Mouse (Mus musculus): ENCODE measurements around the gene Tcf15.

DNA sequence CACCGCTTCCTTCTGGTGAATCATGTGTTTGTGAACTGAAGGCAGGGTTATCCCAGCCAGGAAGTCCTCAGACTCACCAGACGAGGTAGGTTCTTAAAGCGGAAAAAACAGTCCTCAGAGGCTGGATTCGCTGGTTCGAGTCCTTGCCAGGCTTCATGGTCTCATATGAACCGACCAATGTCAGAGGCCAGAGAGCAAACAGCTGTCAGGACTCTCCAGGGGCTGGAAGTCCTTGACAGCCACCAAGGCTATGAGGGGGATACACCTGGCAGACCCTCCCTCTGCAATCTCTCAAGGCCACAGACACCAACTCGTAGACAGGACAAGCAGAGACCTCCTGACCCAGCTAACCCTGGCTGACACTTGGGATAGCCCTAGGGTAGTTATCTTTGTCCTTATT, 45.9 kb downstream of the Tcf15 start:
- TF ChIP-seq CTCF (IDR thresholded peaks at IDR 0.05; ENCODE audit: control insufficient read depth, insufficient read depth, insufficient replicate concordance, low read depth, low read length) (no peak), POLR2A (IDR thresholded peaks at IDR 0.05; ENCODE audit: control insufficient read depth, low read depth, low read length) (no peak)
